Mouse (Mus musculus): ENCODE measurements around the gene Tln2.

GRCm38 (mm10) chr9:67187686-67188085 lies 371.8 kb downstream of the Tln2 start:
- no peak for TF ChIP-seq CTCF (IDR thresholded peaks at IDR 0.05; ENCODE audit: extremely low read depth, insufficient read depth, insufficient read length, insufficient replicate concordance)
- TF ChIP-seq POLR2A (IDR thresholded peaks at IDR 0.05; ENCODE audit: low read depth, low read length): no peak

Measured in spleen, adult 2 months (tissue).